Mouse (Mus musculus) limb, embryonic 11.5 days (tissue): ENCODE data around the gene Stpg4. TPM values are rescaled to one million over a fixed set of nuclear protein-coding genes. Genes with fewer than 3 reads are reported as not detected.

ENCODE experiments used
- ATAC-seq: fragments of 200-750 bp; cut with Nextera tagmentation; 2 replicates; pipeline ENCODE4 v1.8.0; 2017; ENCODE audit warnings: low read depth; ENCODE audit not compliant: insufficient number of reproducible peaks, low FRiP score, low TSS enrichment
- DNase-seq: peaks from one replicate; pipeline ENCODE4 v3.0.0-alpha.2; 2015; ENCODE audit warnings: low spot score
- H3K27ac ChIP-seq: fragments of 300-500 bp; sonication (generic); replicated peaks from 2 replicates; pipeline ENCODE4 v1.5.1; 2014; ENCODE audit warnings: low read depth, mild to moderate bottlenecking, low read length
- H3K27me3 ChIP-seq: fragments of 300-500 bp; sonication (generic); 2 replicates; pipeline ENCODE4 v1.6.1; 2014; ENCODE audit warnings: mild to moderate bottlenecking, low read length, mixed read lengths; ENCODE audit not compliant: control insufficient read depth, insufficient read depth
- H3K36me3 ChIP-seq: fragments of 300-500 bp; sonication (generic); 2 replicates; pipeline ENCODE4 v1.6.1; 2014; ENCODE audit warnings: mild to moderate bottlenecking, low read length, moderate library complexity, mixed read lengths; ENCODE audit not compliant: control insufficient read depth, insufficient read depth
- H3K4me1 ChIP-seq: fragments of 300-500 bp; sonication (generic); 2 replicates; pipeline ENCODE4 v1.6.1; 2014; ENCODE audit warnings: low read length, mixed read lengths; ENCODE audit not compliant: control insufficient read depth, insufficient read depth
- H3K4me2 ChIP-seq: fragments of 300-500 bp; sonication (generic); 2 replicates; pipeline ENCODE4 v1.6.1; 2014; ENCODE audit warnings: low read depth, mild to moderate bottlenecking, moderate library complexity; ENCODE audit not compliant: severe bottlenecking
- H3K4me3 ChIP-seq: fragments of 300-500 bp; sonication (generic); 2 replicates; pipeline ENCODE4 v1.5.1; 2014; ENCODE audit warnings: low read depth, low read length
- H3K9ac ChIP-seq: fragments of 300-500 bp; sonication (generic); 2 replicates; pipeline ENCODE4 v1.6.1; 2014; ENCODE audit warnings: mild to moderate bottlenecking, low read length
- H3K9me3 ChIP-seq: fragments of 300-500 bp; sonication (generic); 2 replicates; pipeline ENCODE4 v1.6.1; 2016; ENCODE audit warnings: low read length; ENCODE audit not compliant: control insufficient read depth
- WGBS: fragments of 180-500 bp; shearing (Covaris S2); extraction: QIAGEN DNeasy Blood & Tissue Kit; methylation state at CpG from one replicate; pipeline ENCODE4 v1.1.7; 2014; 5-methylcytosine and 5-hydroxymethylcytosine counted together
- polyA plus RNA-seq: library from polyadenylated mRNA; unstranded; fragments of >200 nt; fragmentation: Nextera tagmentation; extraction: Ambion mirVana; gene quantifications from 2 replicates; pipeline ENCODE4 v1.2.1, GENCODE M21; 2014

The Stpg4 gene
- polyA plus RNA-seq, 1 experiment from 2014 or later: 0.23 TPM

DNA sequence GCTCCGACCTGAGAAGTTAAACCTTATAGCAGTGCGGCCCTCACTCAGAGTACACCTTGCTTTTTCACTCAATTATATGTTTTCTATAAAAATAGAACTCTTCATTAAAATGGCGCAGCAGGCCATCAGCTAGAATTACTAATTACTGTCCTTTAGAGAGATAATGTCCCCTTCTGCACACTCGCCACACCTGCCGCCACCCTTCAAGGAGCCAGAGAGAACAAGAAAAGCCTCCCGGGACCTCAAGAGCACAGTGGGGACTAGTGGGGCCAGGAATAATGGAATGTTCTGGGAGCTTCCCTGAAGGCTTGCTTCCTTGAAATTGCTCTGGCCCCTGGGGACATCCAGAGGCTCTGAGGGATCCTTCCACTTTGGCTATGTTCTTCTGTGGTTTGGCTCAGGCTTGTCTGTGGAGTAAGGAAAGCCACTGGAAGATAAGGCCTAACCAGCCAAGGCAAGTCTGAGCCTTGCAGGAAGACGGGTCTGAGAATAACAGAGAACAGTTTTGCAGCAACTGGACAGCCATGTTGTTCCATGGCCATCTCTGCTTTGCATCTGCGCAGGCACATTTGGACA, 73.7 kb downstream of the Stpg4 start:
- H3K4me2 ChIP-seq: no peak overlapping the region
- peaks cover 46% of the 10 kb centered on the region for H3K4me1 ChIP-seq
- no peaks in the 10 kb centered on the region for H3K9me3 ChIP-seq
- DNase-seq (no peak), ATAC-seq (no peak)
- no peak overlapping the region for H3K4me3 ChIP-seq
- H3K27ac ChIP-seq: no peak overlapping the region
- no peaks in the 10 kb centered on the region for H3K27me3 ChIP-seq
- WGBS: 84% methylated on average over 8 of the region's 8 CpGs
- H3K9ac ChIP-seq: no peak overlapping the region
- no peaks in the 10 kb centered on the region for H3K36me3 ChIP-seq

GRCm38 (mm10) chr17:87352898-87353225, 74.7 kb downstream of the Stpg4 start:
- DNase-seq (no peak), ATAC-seq (peak; percentile 28; the same call in 1 of the 2 replicates)
- no peaks in the 10 kb centered on the region for H3K27me3 ChIP-seq
- H3K27ac ChIP-seq: peak overlapping the region; percentile 51; the same call in 1 of the 2 replicates
- no peaks in the 10 kb centered on the region for H3K9me3 ChIP-seq
- H3K36me3 ChIP-seq: no peaks in the 10 kb centered on the region
- H3K9ac ChIP-seq: no peak overlapping the region
- no peak overlapping the region for H3K4me3 ChIP-seq
- 6% methylated on average over 1 of the region's 1 CpGs for WGBS
- peak overlapping the region; percentile 26; the same call in 1 of the 2 replicates for H3K4me2 ChIP-seq
- H3K4me1 ChIP-seq: peaks cover 47% of the 10 kb centered on the region

GRCm38 (mm10) chr17:87352106-87352897, 75.2 kb downstream of the Stpg4 start:
- Histone ChIP-seq H3K27me3 (no peaks in the 10 kb centered on the region), H3K27ac (peak overlapping the region; percentile 56), H3K4me1 (peaks cover 47% of the 10 kb centered on the region), H3K4me2 (peak overlapping the region; percentile 37), H3K9me3 (no peaks in the 10 kb centered on the region), H3K9ac (no peak overlapping the region), H3K4me3 (no peak overlapping the region), H3K36me3 (no peaks in the 10 kb centered on the region)
- peak; percentile 87 for DNase-seq
- peak; percentile 78 for ATAC-seq
- WGBS: 8% methylated on average over 16 of the region's 16 CpGs

DNA sequence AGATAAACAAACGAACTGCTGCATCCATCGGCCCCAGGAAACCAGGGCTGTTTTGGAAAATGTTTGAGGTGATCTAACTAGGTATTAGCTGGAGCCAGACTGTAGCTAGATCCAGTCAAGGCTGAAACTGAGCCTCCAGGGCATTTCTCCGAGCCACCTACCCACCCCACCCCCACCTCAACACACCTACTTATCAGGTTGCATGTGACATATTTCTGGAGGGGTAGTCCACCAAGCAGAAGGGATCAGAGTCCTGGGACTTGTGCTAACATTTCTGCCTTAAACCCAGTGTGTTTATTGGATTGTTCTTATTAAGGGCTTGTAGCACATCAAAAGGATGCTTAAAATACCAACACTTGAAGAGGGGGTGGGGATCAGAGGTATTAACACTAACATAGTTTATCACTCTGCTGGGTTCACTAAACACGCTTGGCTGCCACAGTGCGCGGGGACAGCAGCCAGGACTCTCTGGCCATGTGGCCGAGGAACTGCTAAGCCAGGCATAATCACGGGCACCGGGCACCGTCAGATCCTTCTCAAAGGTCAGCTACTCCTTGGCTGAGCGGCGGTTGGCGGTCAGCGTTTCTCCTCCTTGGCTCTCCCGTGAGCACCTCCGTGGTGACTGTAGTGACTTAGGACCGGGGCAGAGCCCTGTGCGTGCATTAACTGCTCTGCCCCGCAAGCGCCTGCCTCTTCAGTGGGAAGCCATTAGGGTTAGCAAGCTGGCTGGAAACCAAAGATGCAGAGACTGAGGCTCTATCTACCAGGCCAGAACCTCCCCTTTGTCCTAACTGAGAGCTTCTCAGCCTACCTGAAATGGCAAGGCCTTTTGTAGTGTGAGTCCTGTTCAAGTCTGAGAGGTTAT, 76.1 kb downstream of the Stpg4 start:
- H3K27me3 ChIP-seq: no peaks in the 10 kb centered on the region
- peaks cover 47% of the 10 kb centered on the region for H3K4me1 ChIP-seq
- H3K4me2 ChIP-seq: peak overlapping the region; percentile 37
- no peak overlapping the region for H3K4me3 ChIP-seq
- ATAC-seq: peak; percentile 17; the same call in 1 of the 2 replicates
- H3K27ac ChIP-seq: peak overlapping the region; percentile 77
- H3K36me3 ChIP-seq: no peaks in the 10 kb centered on the region
- H3K9ac ChIP-seq: peak overlapping the region; percentile 12; the same call in 1 of the 2 replicates
- DNase-seq: peak; percentile 77
- whole genome bisulfite sequencing: 5% methylated on average over 20 of the region's 20 CpGs
- H3K9me3 ChIP-seq: no peaks in the 10 kb centered on the region

- DNase-seq: peak; percentile 56
- H3K4me1 ChIP-seq: peaks cover 44% of the 10 kb centered on the region
- H3K27ac ChIP-seq: peak overlapping the region; percentile 77
- no peaks in the 10 kb centered on the region for H3K9me3 ChIP-seq
- H3K36me3 ChIP-seq: no peaks in the 10 kb centered on the region
- peak overlapping the region; percentile 17; the same call in 1 of the 2 replicates for H3K4me2 ChIP-seq
- 0 out of 2 replicates have a peak overlapping the region, but pooled peaks have one; percentile 12 for H3K9ac ChIP-seq
- ATAC-seq: no peak
- no peaks in the 10 kb centered on the region for H3K27me3 ChIP-seq
- WGBS: 38% methylated on average over 13 of the region's 13 CpGs
- H3K4me3 ChIP-seq: no peak overlapping the region
These were observed 76.9 kb downstream of the Stpg4 start for GRCm38 (mm10) chr17:87350471-87351240.

GRCm38 (mm10) chr17:87349575-87349974, 78.0 kb downstream of the Stpg4 start:
- Histone ChIP-seq H3K27me3 (no peaks in the 10 kb centered on the region), H3K4me2 (no peak overlapping the region), H3K9me3 (no peaks in the 10 kb centered on the region), H3K36me3 (no peaks in the 10 kb centered on the region), H3K27ac (no peak overlapping the region), H3K4me3 (no peak overlapping the region), H3K4me1 (peaks cover 47% of the 10 kb centered on the region), H3K9ac (no peak overlapping the region)
- ATAC-seq: no peak
- 45% methylated on average over 9 of the region's 9 CpGs for WGBS
- no peak for DNase-seq

GRCm38 (mm10) chr17:87349069-87349468, 78.5 kb downstream of the Stpg4 start:
- DNase-seq: no peak
- no peak overlapping the region for H3K27ac ChIP-seq
- WGBS: 17% methylated on average over 8 of the region's 9 CpGs

More at GRCm38 (mm10) chr17:87349069-87349468, 78.5 kb downstream of the Stpg4 start:
- H3K4me3 ChIP-seq: no peak overlapping the region
- peaks cover 47% of the 10 kb centered on the region for H3K4me1 ChIP-seq
- ATAC-seq: no peak
- no peaks in the 10 kb centered on the region for H3K9me3 ChIP-seq
- H3K36me3 ChIP-seq: no peaks in the 10 kb centered on the region
- no peak overlapping the region for H3K4me2 ChIP-seq
- no peaks in the 10 kb centered on the region for H3K27me3 ChIP-seq
- no peak overlapping the region for H3K9ac ChIP-seq
